16 mouse cellular contexts compared by ENCODE assay signal in the genomic region with DNA sequence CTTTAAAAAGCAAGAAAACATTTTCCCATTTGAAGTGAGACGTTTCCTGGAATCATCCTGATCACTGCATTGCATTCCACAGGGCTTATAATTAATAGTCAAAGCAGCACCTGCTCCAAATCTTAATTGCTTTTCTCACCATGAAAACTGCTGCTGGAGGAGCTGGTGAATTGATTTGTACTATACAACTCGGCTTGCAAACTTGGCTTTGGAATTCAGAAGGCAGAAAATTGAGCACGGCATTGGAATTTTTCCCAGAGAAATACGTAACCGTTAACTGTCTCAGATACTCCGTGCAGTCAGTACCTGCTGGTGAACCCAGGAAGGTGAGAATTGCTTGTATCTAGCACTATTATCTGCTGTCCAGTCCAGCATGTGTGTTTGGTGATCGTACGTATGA.
A peak's percentile ranks its signal among the peaks of the same experiment; 100 is the strongest.
DNase-seq lines count a peak whose midpoint lies in the region; ATAC-seq and TF ChIP-seq lines count a peak whose summit lies in the region.
"Had no signal": no experiment of that assay in that cellular context is flagged by ENCODE, and none has a peak within 500 bp of the region (broad histone marks: within the 10 kb centered on the region; RNA-seq: fewer than 3 reads in every experiment).

No protein-coding gene starts in this region.

- H3K9ac ChIP-seq in embryonic facial prominence, embryonic 14.5 days (ENCODE audit: low read depth, low read length) = no peak overlapping the region
- H3K9ac ChIP-seq in kidney, embryonic 16.5 days (replicated peaks; ENCODE audit: low read length) = no peak overlapping the region
- H3K9ac ChIP-seq in neural tube, embryonic 13.5 days = no peak overlapping the region
- H3K9ac ChIP-seq in midbrain, postnatal 0 days (replicated peaks; ENCODE audit: low read length, poor library complexity, severe bottlenecking) = no peak overlapping the region
- H3K9ac ChIP-seq: heart, embryonic 13.5 days; midbrain, embryonic 12.5 days had no signal

- H3K27ac ChIP-seq in embryonic facial prominence, embryonic 14.5 days (replicated peaks; ENCODE audit: low read depth, low read length) = no peak overlapping the region
- H3K27ac ChIP-seq in embryonic facial prominence, embryonic 10.5 days (replicated peaks) = no peak overlapping the region
- no peak overlapping the region for H3K27ac ChIP-seq in kidney, embryonic 16.5 days (ENCODE audit: low read length)
- peak overlapping the region; percentile 33 for H3K27ac ChIP-seq in neural tube, embryonic 13.5 days (replicated peaks)
- H3K27ac ChIP-seq in midbrain, postnatal 0 days (ENCODE audit: low read depth, low read length) = no peak overlapping the region
- H3K27ac ChIP-seq: heart, embryonic 13.5 days; midbrain, embryonic 12.5 days had no signal

- H3K36me3 ChIP-seq in embryonic facial prominence, embryonic 14.5 days (ENCODE audit: control insufficient read depth, insufficient read depth, low read length) = no peaks in the 10 kb centered on the region
- no peaks in the 10 kb centered on the region for H3K36me3 ChIP-seq in embryonic facial prominence, embryonic 10.5 days (replicated peaks)
- no peaks in the 10 kb centered on the region for H3K36me3 ChIP-seq in kidney, embryonic 16.5 days (ENCODE audit: insufficient read depth, low read length)
- H3K36me3 ChIP-seq in neural tube, embryonic 13.5 days = no peaks in the 10 kb centered on the region
- H3K36me3 ChIP-seq in midbrain, postnatal 0 days (ENCODE audit: insufficient read depth, low read length) = no peaks in the 10 kb centered on the region
- H3K36me3 ChIP-seq: heart, embryonic 13.5 days; midbrain, embryonic 12.5 days had no signal

- H3K4me2 ChIP-seq in embryonic facial prominence, embryonic 14.5 days (ENCODE audit: low read depth, low read length) = no peak overlapping the region
- no peak overlapping the region for H3K4me2 ChIP-seq in kidney, embryonic 16.5 days (replicated peaks; ENCODE audit: low read depth, low read length)
- no peak overlapping the region for H3K4me2 ChIP-seq in neural tube, embryonic 13.5 days
- no peak overlapping the region for H3K4me2 ChIP-seq in midbrain, postnatal 0 days (ENCODE audit: low read depth, low read length, poor library complexity, severe bottlenecking)
- H3K4me2 ChIP-seq: heart, embryonic 13.5 days; liver, embryonic 11.5 days; midbrain, embryonic 12.5 days had no signal

- H3K4me3 ChIP-seq in embryonic facial prominence, embryonic 14.5 days (ENCODE audit: low read depth, low read length) = no peak overlapping the region
- no peak overlapping the region for H3K4me3 ChIP-seq in embryonic facial prominence, embryonic 10.5 days
- H3K4me3 ChIP-seq in kidney, embryonic 16.5 days (ENCODE audit: low read length) = no peak overlapping the region
- H3K4me3 ChIP-seq in neural tube, embryonic 13.5 days = no peak overlapping the region
- H3K4me3 ChIP-seq in midbrain, postnatal 0 days (ENCODE audit: low read depth, low read length) = no peak overlapping the region
- H3K4me3 ChIP-seq: heart, embryonic 13.5 days; midbrain, embryonic 12.5 days had no signal

- TF ChIP-seq CTCF in midbrain, postnatal 0 days (IDR thresholded peaks at IDR 0.05) = no peak

- no peak for DNase-seq in embryonic facial prominence, embryonic 14.5 days (ENCODE audit: low spot score)
- no peak for DNase-seq in embryonic facial prominence, embryonic 10.5 days (ENCODE audit: low spot score)
- peak; percentile 57 for DNase-seq in kidney, adult 9 months
- DNase-seq in neural tube, embryonic 10.5 days (ENCODE audit: extremely low spot score, low spot score) = no peak
- DNase-seq in midbrain, postnatal 0 days (ENCODE audit: low spot score) = peak; percentile 81
- DNase-seq in adrenal gland, adult 8-10 months = no peak
- DNase-seq: adrenal gland, postnatal 14 days; cerebellum, adult 11-12 months; gastrocnemius, postnatal 25 days; thymus, postnatal 36 days had no signal

- H3K27me3 ChIP-seq in embryonic facial prominence, embryonic 14.5 days (replicated peaks; ENCODE audit: control insufficient read depth, insufficient read depth, low read length) = no peaks in the 10 kb centered on the region
- H3K27me3 ChIP-seq in embryonic facial prominence, embryonic 10.5 days (replicated peaks; ENCODE audit: low read depth, poor library complexity, severe bottlenecking) = no peaks in the 10 kb centered on the region
- no peaks in the 10 kb centered on the region for H3K27me3 ChIP-seq in kidney, embryonic 16.5 days (ENCODE audit: insufficient read depth, low read length)
- H3K27me3 ChIP-seq in neural tube, embryonic 13.5 days = no peaks in the 10 kb centered on the region
- H3K27me3 ChIP-seq in midbrain, postnatal 0 days (ENCODE audit: insufficient read depth, low read length) = no peaks in the 10 kb centered on the region
- H3K27me3 ChIP-seq: heart, embryonic 13.5 days; midbrain, embryonic 12.5 days had no signal

- WGBS in embryonic facial prominence, embryonic 14.5 days = 53% methylated on average over 8 of the region's 8 CpGs
- WGBS in embryonic facial prominence, embryonic 10.5 days = 85% methylated on average over 8 of the region's 8 CpGs
- 66% methylated on average over 8 of the region's 8 CpGs for WGBS in kidney, embryonic 16.5 days
- WGBS in neural tube, embryonic 13.5 days = 43% methylated on average over 8 of the region's 8 CpGs
- WGBS in midbrain, postnatal 0 days = 34% methylated on average over 8 of the region's 8 CpGs

- no peaks in the 10 kb centered on the region for H3K9me3 ChIP-seq in embryonic facial prominence, embryonic 14.5 days (ENCODE audit: control insufficient read depth, low read length)
- no peaks in the 10 kb centered on the region for H3K9me3 ChIP-seq in embryonic facial prominence, embryonic 10.5 days
- no peaks in the 10 kb centered on the region for H3K9me3 ChIP-seq in kidney, embryonic 16.5 days (ENCODE audit: low read length)
- H3K9me3 ChIP-seq in neural tube, embryonic 13.5 days = no peaks in the 10 kb centered on the region
- no peaks in the 10 kb centered on the region for H3K9me3 ChIP-seq in midbrain, postnatal 0 days (ENCODE audit: low read length)
- H3K9me3 ChIP-seq: heart, embryonic 13.5 days; midbrain, embryonic 12.5 days had no signal

- ATAC-seq in embryonic facial prominence, embryonic 14.5 days (ENCODE audit: low read depth) = peak; percentile 36; the same call in 1 of the 2 replicates
- ATAC-seq in kidney, embryonic 16.5 days (ENCODE audit: low FRiP score, low TSS enrichment) = no peak
- no peak for ATAC-seq in neural tube, embryonic 13.5 days (ENCODE audit: low read depth)
- ATAC-seq in midbrain, postnatal 0 days (ENCODE audit: low FRiP score) = no peak
- ATAC-seq: lung, postnatal 0 days had no signal

- H3K4me1 ChIP-seq in embryonic facial prominence, embryonic 14.5 days (ENCODE audit: control insufficient read depth, insufficient read depth, low read length) = no peaks in the 10 kb centered on the region
- H3K4me1 ChIP-seq in embryonic facial prominence, embryonic 10.5 days = peaks cover 4% of the 10 kb centered on the region; the same call in 1 of the 2 replicates
- peaks cover 7% of the 10 kb centered on the region; the same call in 1 of the 2 replicates for H3K4me1 ChIP-seq in kidney, embryonic 16.5 days (ENCODE audit: insufficient read depth, low read length)
- peaks cover 47% of the 10 kb centered on the region for H3K4me1 ChIP-seq in neural tube, embryonic 13.5 days (replicated peaks)
- peaks cover 4% of the 10 kb centered on the region; the same call in 1 of the 2 replicates for H3K4me1 ChIP-seq in midbrain, postnatal 0 days (ENCODE audit: insufficient read depth, low read length)

Comparison
In these comparisons a context has a peak if more than half of its experiments do, and no peak if none do; other contexts are left out.
1. DNase-seq: peak in kidney, adult 9 months (single experiment) and midbrain, postnatal 0 days (single experiment); none in embryonic facial prominence, embryonic 14.5 days (single experiment), embryonic facial prominence, embryonic 10.5 days (single experiment), neural tube, embryonic 10.5 days (single experiment) and adrenal gland, adult 8-10 months (single experiment).